Mouse (Mus musculus) c-Kit-positive CD71-negative TER-119-negative erythroid progenitor cells, embryonic 14.5 days (primary cell): ENCODE results near the gene Tmem267.
"Not testable (repeated sequence)": the region's sequence is repeated elsewhere in the genome, so short reads cannot be mapped to it uniquely, and the experiment has no call there.

Source experiments
- DNase-seq: peaks from one replicate; pipeline ENCODE4 v3.0.0-alpha.2; 2013; ENCODE audit warnings: low read depth

Tmem267 gene

DNA sequence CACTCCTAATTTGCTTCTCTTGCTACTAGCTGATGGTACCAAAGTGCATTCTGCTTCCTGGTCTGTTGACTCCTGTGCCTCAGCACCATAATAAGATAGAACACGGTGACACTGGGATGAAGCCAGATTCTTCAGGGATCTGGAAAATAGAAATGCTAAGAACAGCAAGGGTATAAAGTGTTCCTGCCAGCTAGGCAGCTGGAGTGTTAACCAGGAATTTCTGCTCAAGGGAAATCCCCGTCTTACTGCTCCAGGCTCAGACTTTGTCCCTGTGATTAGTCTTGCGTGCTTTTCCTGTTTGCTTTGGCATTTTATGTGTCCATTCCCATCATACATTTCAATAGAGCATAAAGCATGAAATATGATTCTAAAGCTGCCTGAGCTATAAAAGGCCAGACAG is 131.9 kb downstream of the Tmem267 start:
- DNase-seq, result no peak

DNA sequence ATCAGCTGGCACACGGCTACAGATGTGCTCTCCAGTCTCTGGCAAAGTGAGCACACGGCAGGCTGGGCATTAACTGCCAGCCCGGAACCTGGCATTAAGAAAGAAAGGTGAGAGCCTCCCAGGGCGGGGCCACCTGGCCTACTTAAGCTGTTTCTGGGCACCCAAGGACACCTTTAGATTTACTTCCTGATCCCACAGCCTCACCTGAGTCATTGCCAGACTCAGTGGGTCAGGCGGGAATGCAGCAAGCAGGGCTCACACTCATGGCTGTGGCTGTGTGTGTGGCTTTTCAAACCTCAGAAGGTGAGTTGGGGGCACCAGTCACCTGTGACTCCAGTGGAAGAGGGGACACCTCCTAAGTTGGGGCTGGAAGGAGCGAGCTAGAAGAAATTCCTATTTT is 135.8 kb downstream of the Tmem267 start, which contains the start of gene Ccl28:
Gene Ccl28, plus strand, starts transcription at position 186 of the 400 bp plus-strand sequence.
- no peak for DNase-seq

DNA sequence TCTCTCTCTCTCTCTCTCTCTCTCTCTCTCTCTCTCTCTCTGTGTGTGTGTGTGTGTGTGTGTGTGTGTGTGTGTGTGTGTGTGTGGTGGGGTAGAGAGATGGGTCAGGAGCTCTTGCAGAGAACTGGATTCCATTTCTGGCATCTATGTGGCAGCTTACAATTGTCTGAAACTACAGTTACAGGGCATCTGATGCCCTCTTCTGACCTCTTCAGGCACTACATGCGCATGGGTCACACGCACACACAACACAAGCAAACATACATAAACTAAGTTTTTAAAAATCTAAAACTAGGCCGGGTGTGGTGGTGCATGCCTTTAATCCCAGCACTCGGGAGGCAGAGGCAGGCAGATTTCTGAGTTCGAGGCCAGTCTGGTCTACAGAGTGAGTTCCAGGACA is 138.1 kb downstream of the Tmem267 start:
- not testable (repeated sequence) for DNase-seq

DNA sequence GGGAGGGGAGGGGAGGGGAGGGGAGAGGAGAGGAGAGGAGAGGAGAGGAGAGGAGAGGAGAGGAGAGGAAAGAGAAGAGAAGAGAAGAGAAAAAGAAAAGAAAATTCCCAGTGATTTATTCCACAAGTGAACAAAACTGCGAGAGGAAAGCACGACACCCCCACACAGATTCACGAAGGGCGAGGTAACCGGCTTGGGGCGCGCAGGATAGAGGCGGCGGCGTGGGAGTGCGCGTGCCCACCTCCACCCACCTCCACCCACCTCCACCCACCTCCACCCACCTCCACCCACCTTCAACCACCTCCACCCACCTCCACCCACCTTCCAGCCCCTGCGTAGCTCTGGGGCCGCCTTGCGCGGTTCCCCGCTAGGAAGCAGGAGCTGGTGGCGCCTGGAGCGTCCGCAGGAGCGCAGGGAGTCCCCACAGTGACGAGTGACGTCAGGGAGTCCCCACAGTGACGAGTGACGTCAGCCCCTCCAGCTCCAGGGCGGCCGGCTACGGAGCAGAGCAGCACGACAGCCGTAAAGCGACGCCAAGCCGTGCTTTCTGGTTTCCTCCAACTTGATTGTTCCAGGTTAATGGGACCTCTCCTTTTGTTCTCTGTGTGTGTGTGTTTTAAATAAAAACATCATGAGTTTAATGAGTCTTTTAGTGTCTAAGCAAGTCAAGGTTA is 143.8 kb downstream of the Tmem267 start:
- DNase-seq, result peak; percentile 85

DNA sequence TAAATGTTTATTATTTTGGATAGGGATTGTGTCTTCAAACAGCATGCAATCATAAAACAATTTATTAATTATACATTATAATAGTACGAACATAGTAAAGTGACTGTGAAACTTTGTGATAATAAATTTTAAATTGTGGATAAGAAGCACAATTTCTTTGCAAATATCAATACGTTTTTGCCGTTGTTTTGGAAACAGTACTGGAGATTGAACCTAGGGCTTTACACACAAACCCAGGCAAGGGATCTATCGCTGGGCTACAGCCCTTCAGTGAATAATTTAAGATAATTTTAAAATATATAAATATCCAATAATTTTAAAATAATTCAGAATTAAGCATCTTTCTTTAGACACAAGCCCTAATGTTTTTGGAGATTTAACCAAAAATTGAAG is 144.3 kb downstream of the Tmem267 start:
- DNase-seq, result no peak

DNA sequence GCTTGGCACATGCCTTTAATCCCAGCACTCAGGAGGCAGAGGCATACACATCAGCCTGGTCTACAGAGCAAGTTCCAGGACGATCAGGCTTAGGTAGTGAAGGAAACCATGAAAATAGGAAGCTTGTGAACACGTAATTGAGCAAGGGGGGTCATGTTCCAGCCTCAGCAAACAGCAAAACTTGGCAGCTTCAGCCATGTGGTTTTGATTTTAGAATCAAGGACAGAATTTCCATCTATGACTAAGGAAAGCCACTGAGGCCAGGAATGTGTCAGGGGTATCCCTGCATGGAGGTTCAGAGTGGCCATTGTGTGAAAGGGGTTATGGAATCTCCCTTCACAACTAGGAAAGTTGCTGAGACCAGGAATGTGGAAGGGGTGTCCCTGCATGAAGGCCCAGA is 147.7 kb downstream of the Tmem267 start:
- DNase-seq, result no peak

DNA sequence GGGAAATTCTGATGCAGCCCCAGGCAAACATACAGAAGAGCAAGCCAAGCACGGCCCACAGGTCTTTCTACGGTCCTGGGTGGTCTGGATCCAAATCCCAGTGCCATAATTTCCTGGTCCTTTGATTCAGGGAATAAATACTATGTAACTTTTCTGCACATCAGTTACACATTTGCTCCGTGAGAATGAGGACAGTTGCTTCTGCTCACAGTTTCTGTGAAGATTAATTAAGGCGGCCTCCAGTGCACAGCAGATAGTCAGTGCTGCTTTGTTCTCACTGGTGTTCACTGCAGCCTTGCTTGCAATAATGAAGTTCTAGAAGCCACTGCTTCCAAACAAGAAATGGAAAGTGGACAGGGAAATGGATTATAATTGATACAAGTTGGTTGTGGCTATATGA is 150.0 kb downstream of the Tmem267 start:
- no peak for DNase-seq

DNA sequence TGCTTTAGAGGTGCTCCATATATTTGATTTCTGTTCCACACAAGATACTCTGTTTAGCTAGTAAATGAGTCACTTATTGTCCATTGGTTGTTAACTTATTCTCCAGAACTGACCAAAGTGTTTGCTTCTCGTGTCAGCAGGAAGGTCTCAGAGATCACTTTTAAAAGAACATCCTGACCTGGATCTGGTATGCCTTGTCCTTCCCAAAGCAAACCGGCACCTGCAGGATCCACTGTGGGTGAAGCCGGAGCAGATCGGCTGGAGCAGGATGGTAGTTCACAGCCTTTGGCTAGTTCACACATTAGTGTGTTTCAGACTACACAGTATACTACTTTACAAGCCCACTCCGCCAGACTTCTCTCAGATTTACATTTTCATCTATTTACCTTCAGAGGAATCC is 150.6 kb downstream of the Tmem267 start:
- DNase-seq, result no peak

DNA sequence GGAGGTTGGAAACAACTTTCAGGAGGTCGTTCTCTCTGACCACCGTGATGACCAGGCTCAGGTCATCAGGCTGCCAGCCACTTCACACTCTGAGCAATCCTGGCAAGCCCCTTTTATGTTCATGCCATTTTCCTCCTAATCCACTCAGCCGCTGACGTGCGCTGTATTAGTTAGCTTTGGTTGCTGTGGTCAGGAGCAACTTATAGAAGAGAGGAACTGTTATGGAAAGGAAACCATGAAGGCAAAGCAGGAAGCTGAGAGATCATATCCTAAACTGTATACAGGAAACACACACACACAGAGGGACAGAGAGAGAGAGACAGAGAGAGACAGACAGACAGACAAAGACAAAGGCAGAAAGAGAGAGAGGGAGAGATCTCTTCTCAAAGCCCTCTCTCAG is 151.5 kb downstream of the Tmem267 start:
- DNase-seq, result no peak

DNA sequence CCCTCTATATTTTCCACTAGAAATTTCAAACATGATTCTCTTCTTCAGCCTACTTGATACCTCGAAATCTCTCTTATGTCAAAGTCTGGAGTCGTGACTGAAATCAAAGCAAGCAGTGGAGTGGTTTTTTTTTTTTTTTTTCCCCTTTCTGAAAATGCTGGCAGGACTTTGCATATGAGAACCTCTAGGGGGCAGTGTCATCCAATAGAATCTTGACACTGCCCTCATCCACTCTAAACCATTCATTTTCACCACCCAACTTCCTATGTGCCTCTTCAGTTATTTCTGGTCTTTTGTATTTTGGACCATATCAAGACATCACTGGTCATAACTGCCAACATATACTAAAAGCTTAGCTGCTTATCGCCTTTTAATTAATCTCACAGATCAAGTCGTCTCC is 152.7 kb downstream of the Tmem267 start:
- DNase-seq, result peak; percentile 31

DNA sequence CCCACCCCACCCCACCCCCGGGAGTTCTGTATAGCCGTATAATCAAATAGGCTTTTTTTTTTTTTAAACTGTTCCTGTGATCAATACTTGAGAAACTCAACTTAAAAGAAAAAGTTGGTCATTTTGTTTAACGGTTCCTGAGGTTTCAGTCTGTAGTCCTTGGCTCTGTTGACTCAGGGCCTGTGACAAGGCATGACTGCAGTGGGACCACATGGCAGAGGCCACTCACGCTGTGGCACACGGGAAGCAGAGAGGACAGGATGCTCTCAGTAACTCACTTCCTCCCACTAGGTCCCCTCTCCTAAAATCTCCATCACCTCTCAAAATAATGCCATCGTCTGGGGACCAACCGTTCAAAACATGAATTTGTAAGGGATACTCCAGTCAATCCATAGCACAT is 153.3 kb downstream of the Tmem267 start:
- no peak for DNase-seq

DNA sequence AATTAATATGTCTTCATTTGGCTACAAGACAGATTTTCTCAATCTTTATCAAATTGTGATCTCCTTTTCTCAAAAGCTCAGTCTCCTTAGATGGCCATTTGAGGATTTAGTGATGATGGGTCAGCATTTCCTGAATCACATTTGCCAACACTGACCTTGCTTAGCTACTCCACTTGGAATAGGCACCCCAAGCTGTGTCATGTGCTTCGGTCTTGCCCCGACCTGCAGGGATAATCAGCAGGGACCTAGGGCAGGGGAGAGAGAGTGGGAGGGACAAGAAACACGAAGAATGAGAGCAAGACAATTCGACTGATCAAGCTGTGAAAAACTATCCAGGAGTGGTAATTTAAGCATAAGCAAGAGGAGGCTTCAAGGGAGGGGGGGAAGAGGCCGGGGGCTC is 156.9 kb downstream of the Tmem267 start:
- DNase-seq, result no peak

DNA sequence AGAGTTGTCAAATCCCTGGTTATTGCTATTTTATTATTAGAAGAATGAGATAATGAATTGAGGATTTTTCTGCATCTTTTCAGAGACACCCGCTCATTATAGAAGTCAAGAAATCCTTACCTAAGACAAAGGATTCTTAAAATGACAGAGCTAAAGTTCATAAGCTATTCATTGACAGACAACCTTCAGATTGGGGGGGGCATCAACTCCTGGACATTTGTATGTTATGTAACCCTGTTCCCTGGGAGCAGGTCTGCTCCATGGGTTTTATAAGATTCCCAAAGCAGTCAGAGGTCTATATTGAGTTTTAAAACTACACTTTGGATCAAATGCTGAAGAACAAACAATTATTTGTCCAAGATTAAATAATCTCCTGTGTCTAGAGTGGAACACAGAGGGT is 158.7 kb downstream of the Tmem267 start:
- no peak for DNase-seq

DNA sequence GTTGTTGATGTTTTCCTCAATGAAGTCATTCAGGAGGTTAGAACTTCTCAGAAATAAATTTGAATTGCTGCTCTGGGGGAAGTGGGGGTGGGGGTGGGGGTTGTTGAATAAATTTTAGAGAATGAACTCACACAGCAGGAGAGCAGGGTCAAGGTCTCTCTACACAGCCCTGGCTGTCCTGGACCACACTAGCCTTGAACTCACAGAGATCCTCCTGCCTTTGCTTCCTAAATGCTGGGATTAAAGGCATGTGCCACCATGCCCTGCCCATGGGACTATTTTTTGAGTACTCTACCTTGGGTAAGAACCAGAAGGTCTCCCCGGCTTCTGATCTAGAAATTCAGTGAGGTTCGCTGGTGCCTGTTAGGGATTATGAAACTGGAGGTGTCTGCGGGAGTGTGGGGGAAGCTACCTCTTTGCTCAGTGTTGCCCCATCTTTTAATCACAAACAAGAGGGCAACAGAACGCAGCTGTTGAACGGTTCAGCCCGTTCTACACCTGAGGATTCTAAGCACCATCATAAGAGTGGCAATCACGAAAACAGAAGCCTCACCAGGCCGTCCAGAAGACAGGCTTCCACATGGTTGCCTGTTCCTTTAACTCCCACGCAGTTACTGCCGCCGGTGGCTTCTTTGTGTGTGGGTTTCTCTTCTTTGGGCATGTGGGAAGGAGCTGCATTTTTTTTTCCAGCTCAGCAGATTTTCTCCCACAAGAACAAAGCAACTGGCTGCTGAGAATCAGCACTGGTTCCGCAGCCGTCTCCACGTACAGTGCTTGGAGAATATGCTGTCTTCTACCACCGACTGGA is 161.3 kb downstream of the Tmem267 start:
- DNase-seq, result no peak

DNA sequence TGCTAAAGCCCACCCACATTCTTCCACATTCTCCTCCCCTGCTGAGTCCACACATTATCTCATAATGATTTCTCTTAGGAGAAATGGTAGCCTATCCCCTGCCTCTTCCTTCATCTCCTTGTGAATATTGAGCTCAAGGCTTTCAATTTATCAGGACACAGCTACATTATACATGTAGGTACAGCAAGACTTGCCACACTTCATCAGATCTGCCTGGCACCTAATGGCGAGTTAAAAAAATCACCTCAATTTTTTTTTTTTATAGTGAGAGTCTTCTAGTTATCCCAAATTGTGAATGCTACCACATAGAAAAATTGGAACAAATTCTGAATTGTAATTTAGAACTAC is 161.8 kb downstream of the Tmem267 start:
- no peak for DNase-seq

DNA sequence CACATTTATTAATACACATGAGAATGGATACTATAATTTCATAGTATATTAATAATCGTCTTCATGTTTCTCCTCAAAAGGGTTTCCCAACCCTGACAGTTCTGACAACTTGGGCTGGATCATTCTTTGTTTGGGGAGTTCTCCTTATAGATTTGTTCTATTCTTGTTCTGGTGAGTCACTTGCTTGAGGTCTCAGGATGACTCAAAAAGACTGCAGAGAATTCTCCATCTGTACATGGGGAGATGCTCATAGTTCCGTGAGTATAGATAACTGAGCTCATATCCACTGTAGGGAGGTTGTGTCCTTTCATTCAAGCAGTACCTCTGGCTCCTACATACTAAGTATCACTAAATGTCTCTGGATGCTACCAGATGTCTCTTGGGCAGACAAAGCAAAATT is 166.9 kb downstream of the Tmem267 start:
- DNase-seq, result no peak

DNA sequence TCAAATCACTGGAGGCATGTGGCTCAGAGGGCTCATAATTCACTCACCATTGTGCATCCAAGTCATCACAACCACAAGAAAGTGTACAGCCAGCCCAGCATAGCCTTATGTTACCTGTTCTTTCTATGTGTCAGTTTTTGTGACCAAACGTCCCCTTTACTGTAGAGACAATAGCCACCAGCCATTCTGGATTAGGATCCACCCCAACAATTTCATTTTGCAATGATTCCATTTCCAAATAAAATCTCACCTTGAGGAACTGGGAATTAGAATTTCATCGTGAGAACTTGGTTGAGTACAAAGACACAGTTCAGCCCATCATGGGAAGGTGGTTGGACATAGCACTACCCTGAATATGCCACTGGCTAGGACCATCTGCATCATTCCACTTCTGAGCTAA is 168.4 kb downstream of the Tmem267 start:
- DNase-seq, result no peak

DNA sequence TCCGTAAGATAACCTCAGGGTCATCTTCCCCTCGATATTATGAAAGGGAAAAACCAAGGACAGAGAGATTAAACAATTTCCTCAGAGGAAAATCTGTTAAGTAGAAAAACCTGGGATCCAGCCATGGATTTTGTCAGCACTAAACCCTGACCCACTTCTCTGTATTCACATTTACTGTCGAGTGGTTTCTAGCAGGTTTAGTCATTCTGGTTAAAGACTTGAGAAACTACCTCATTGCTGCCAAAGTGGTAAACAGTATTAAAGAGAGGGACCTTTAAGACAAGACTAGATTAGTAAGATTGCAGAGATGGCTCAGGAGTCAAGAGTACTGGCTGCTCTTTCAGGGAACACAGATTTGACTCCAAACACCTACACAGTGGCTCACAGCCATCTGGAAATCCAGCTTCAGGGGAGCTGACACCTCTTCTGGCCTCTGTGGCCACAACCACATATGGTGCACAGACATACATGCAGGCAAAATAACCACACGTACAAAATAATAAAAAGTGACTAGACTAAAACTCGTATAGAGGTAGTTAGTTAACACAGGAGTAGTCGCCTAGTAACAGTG is 169.1 kb downstream of the Tmem267 start:
- no peak for DNase-seq
